Mouse (Mus musculus): ENCODE data around the gene Nmb.

DNA sequence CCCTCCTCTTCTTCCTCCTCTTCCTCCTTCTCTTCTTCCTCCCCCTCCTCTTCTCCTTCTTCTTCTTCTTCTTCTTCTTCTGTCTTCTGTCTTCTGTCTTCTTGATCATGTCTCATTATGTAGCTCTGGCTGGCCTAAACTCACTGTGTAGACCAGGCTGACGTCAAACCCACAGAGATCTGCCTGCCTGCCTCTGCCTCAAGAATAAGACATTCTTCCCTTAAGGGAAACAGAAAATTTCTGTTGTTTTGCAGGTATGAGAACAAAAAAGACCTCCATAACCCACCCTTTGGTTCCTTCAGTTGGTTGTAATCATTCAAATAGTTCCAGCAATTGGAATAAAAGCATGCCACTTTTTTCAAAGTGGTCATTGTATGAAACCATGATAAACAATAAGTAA lies 40.7 kb downstream of the Nmb start:
- TF ChIP-seq POLR2A (IDR thresholded peaks at IDR 0.05; ENCODE audit: borderline replicate concordance, extremely low read depth, low read depth, low read length) (no peak), CTCF (IDR thresholded peaks at IDR 0.05; ENCODE audit: insufficient read depth, low read length) (no peak)
